Mouse (Mus musculus) CH12.LX (cell line): ENCODE measurements around the gene Chsy1. TPM values are rescaled to one million over a fixed set of nuclear protein-coding genes. Genes with fewer than 3 reads are reported as not detected.
"Not testable (repeated sequence)": the region's sequence is repeated elsewhere in the genome, so short reads cannot be mapped to it uniquely, and the experiment has no call there.

Experiments used
- DNase-seq: peaks from one replicate; pipeline ENCODE4 v3.0.0-alpha.2; 2013; ENCODE audit errors: extremely low read depth
- H3K27ac ChIP-seq: 2 replicates; pipeline ENCODE4 v1.5.1; 2012; ENCODE audit warnings: low read depth, mild to moderate bottlenecking, control low read depth, moderate library complexity; ENCODE audit not compliant: insufficient read depth
- H3K27me3 ChIP-seq: replicated peaks from 2 replicates; pipeline ENCODE3; 2012; ENCODE audit warnings: inconsistent platforms
- H3K36me3 ChIP-seq, 2 experiments: replicated peaks in 1 of 2; 2 replicates each; pipeline versions ENCODE3 to v1.6.1; 2012; ENCODE audit warnings: inconsistent platforms in 1 of 2, low read length in 1 of 2, mild to moderate bottlenecking in 1 of 2, mixed read lengths in 1 of 2, moderate library complexity in 1 of 2; ENCODE audit not compliant: control insufficient read depth in 1 of 2, insufficient read depth in 1 of 2
- H3K4me1 ChIP-seq, 2 experiments: 2 replicates each; pipeline ENCODE4 v1.6.1; 2012; ENCODE audit warnings: inconsistent platforms in 1 of 2, moderate library complexity in 1 of 2; ENCODE audit not compliant: insufficient read depth in 2 of 2, control insufficient read depth in 1 of 2
- H3K4me2 ChIP-seq: 2 replicates; pipeline ENCODE4 v1.6.1; 2012; ENCODE audit warnings: low read depth, mild to moderate bottlenecking, control low read depth; ENCODE audit not compliant: poor library complexity, insufficient read depth, severe bottlenecking
- H3K4me3 ChIP-seq, 3 experiments: fragments of 150-350 bp in 1 of 3; sonication (generic) in 1 of 3; replicated peaks in 1 of 3; 2 replicates each; pipeline versions ENCODE3 to v1.5.1; 2011 to 2012; ENCODE audit warnings: low read depth in 2 of 3, low read length in 2 of 3, mild to moderate bottlenecking in 2 of 3, moderate library complexity in 2 of 3, control low read depth in 1 of 3, improper control_type of control experiment in 1 of 3, inconsistent platforms in 1 of 3, mixed read lengths in 1 of 3; ENCODE audit not compliant: poor library complexity in 1 of 3
- H3K79me2 ChIP-seq: replicated peaks from 2 replicates; pipeline ENCODE4 v1.6.1; 2012; ENCODE audit warnings: mild to moderate bottlenecking, moderate library complexity; ENCODE audit not compliant: control insufficient read depth, poor library complexity, insufficient read depth, severe bottlenecking; ENCODE audit errors: extremely low read depth
- H3K9ac ChIP-seq: 2 replicates; pipeline ENCODE4 v1.6.1; 2012; ENCODE audit warnings: low read depth, mild to moderate bottlenecking, control low read depth, moderate library complexity; ENCODE audit not compliant: insufficient read depth
- H3K9me3 ChIP-seq: replicated peaks from 2 replicates; pipeline ENCODE3; 2012; ENCODE audit warnings: low read length, inconsistent platforms, mixed read lengths
- BHLHE40 ChIP-seq: IDR thresholded peaks from 2 replicates; pipeline ENCODE4 v1.6.1; 2011; ENCODE audit warnings: mild to moderate bottlenecking, low read depth, low read length, improper control_type of control experiment
- CHD2 ChIP-seq: IDR thresholded peaks from 2 replicates; pipeline ENCODE4 v1.6.1; 2011; ENCODE audit warnings: low read length, improper control_type of control experiment
- CTCF ChIP-seq, 2 experiments: IDR thresholded peaks in 1 of 2; conservative IDR thresholded peaks in 1 of 2; 2 replicates each; pipeline ENCODE4 v1.5.1; 2011 to 2012; ENCODE audit warnings: low read depth in 2 of 2, low read length in 2 of 2, improper control_type of control experiment in 1 of 2, inconsistent platforms in 1 of 2, mild to moderate bottlenecking in 1 of 2, moderate library complexity in 1 of 2
- E2F4 ChIP-seq: IDR thresholded peaks from 2 replicates; pipeline ENCODE4 v1.6.1; 2011; ENCODE audit warnings: low read depth, low read length, improper control_type of control experiment; ENCODE audit not compliant: insufficient replicate concordance
- ELF1 ChIP-seq: IDR thresholded peaks from 2 replicates; pipeline ENCODE4 v1.6.1; 2014; ENCODE audit warnings: low read depth, mild to moderate bottlenecking, inconsistent platforms, low read length, improper control_type of control experiment
- EP300 ChIP-seq: IDR thresholded peaks from 2 replicates; pipeline ENCODE4 v1.6.1; 2011; ENCODE audit warnings: low read length, improper control_type of control experiment
- ETS1 ChIP-seq: conservative IDR thresholded peaks from 2 replicates; pipeline ENCODE4 v1.6.1; 2012; ENCODE audit warnings: low read depth, mild to moderate bottlenecking, inconsistent platforms, low read length, improper control_type of control experiment, moderate library complexity
- HCFC1 ChIP-seq: IDR thresholded peaks from 2 replicates; pipeline ENCODE4 v1.6.1; 2012; ENCODE audit warnings: low read depth, mild to moderate bottlenecking, inconsistent platforms, low read length, improper control_type of control experiment
- IRF4 ChIP-seq: IDR thresholded peaks from 2 replicates; pipeline ENCODE4 v1.6.1; 2014; ENCODE audit warnings: low read depth, mild to moderate bottlenecking, inconsistent platforms, low read length, improper control_type of control experiment
- JUN ChIP-seq: IDR thresholded peaks from 2 replicates; pipeline ENCODE4 v1.6.1; 2011; ENCODE audit warnings: low read depth, mild to moderate bottlenecking, low read length, improper control_type of control experiment, moderate library complexity; ENCODE audit not compliant: insufficient read depth
- MAFK ChIP-seq: IDR thresholded peaks from 2 replicates; pipeline ENCODE4 v1.6.1; 2011; ENCODE audit warnings: low read length, improper control_type of control experiment; ENCODE audit not compliant: insufficient replicate concordance
- MAX ChIP-seq: IDR thresholded peaks from 2 replicates; pipeline ENCODE4 v1.6.1; 2011; ENCODE audit warnings: low read length, improper control_type of control experiment
- MAZ ChIP-seq: IDR thresholded peaks from 2 replicates; pipeline ENCODE4 v1.6.1; 2012; ENCODE audit warnings: low read depth, mild to moderate bottlenecking, inconsistent platforms, low read length, improper control_type of control experiment, moderate library complexity
- MEF2A ChIP-seq: IDR thresholded peaks from 2 replicates; pipeline ENCODE4 v1.6.1; 2014; ENCODE audit warnings: low read depth, mild to moderate bottlenecking, inconsistent platforms, low read length, improper control_type of control experiment, borderline replicate concordance
- SIN3A ChIP-seq: IDR thresholded peaks from 2 replicates; pipeline ENCODE4 v1.6.1; 2012; ENCODE audit warnings: low read length, improper control_type of control experiment, inconsistent platforms
- SMC3 ChIP-seq: IDR thresholded peaks from 2 replicates; pipeline ENCODE4 v1.6.1; 2011; ENCODE audit warnings: low read depth, low read length, improper control_type of control experiment
- TCF12 ChIP-seq: IDR thresholded peaks from 2 replicates; pipeline ENCODE4 v1.6.1; 2014; ENCODE audit warnings: low read depth, mild to moderate bottlenecking, inconsistent platforms, low read length, improper control_type of control experiment
- ZC3H11A ChIP-seq: IDR thresholded peaks from 2 replicates; pipeline ENCODE4 v1.6.1; 2012; ENCODE audit warnings: low read depth, mild to moderate bottlenecking, inconsistent platforms, low read length, improper control_type of control experiment
- ZMIZ1 ChIP-seq: IDR thresholded peaks from 2 replicates; pipeline ENCODE4 v1.6.1; 2012; ENCODE audit warnings: low read depth, mild to moderate bottlenecking, inconsistent platforms, low read length, improper control_type of control experiment
- ZNF384 ChIP-seq: IDR thresholded peaks from 2 replicates; pipeline ENCODE4 v1.6.1; 2012; ENCODE audit warnings: low read depth, low read length, improper control_type of control experiment, inconsistent platforms
- dilution Hi-C: fragments of 300-500 bp; cut with MboI; formaldehyde crosslinking; loops from 2 replicates; pipeline ENCODE4 v1.14.3; 2020; ENCODE audit warnings: low sequenced_read_pairs; ENCODE audit not compliant: extremely low pct_unique_long_range_greater_than_20kb, extremely low pct_ligation_motif_present
- in situ Hi-C: fragments of 300-500 bp; cut with MboI; formaldehyde crosslinking; loops from 3 replicates; pipeline ENCODE4 v1.14.3; 2019; ENCODE audit warnings: low sequenced_read_pairs, low pct_ligation_motif_present, low pct_unique_long_range_greater_than_20kb, mixed read lengths
- polyA plus RNA-seq: library from polyadenylated mRNA; unstranded; fragments of >175 nt; gene quantifications from 2 replicates; pipeline ENCODE4 v1.2.1, GENCODE M21; 2012; ENCODE audit warnings: low read depth; ENCODE audit not compliant: insufficient read length
- total RNA-seq, 2 experiments: library from RNA; depleted of rRNA; stranded (reverse); fragments of 300-350 nt in 1 of 2; fragments of >200 nt in 1 of 2; gene quantifications; 2 replicates each; pipeline ENCODE4 v1.2.3; 2012 to 2014

Gene Chsy1
- total and polyA plus RNA-seq, 3 experiments, result 2.3 to 5.5 (median 2.5) TPM

DNA sequence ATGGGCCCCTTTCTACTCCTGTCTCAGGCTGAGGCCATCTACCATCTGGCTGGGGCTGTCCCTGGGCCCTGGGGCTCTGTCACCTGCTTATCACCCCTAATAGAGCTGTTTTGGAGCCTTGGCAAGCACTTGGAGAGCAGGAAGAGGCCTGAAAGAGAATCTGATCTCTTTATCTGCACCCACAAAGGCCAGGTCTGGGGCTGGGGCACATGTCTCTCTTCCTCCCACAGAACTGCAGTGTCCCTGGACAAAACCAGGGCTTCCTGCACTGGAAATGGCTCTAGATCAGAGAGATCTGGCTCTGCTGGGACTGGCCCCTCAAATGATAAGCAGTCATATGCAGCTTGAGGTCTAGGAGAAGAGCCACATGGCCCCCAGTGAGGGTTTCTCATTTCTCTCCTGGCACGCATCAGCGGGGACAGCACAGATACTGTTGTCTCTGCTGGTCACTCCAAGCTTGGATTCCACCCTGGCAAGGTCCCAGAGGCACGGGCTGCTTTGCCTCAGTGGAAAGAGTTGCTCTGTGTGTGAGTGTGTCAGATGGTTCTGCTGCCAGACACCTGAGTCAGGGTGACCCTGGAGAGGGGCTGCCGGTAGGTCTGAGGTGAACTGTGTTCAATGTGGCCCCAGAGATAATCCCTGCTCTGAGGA is 78.4 kb downstream of the Chsy1 start:
- Histone ChIP-seq H3K9me3 (no peaks in the 10 kb centered on the region), H3K36me3 (no peaks in the 10 kb centered on the region), H3K27me3 (no peaks in the 10 kb centered on the region), H3K27ac (no peak overlapping the region), H3K4me2 (peak overlapping the region; percentile 22; the same call in 1 of the 2 replicates), H3K9ac (no peak overlapping the region), H3K79me2 (no peaks in the 10 kb centered on the region), H3K4me3 (no peak overlapping the region), H3K4me1 (peaks cover 17 to 53% of the 10 kb centered on the region in 2 experiments)
- dilution Hi-C loops, result no loop called here
- DNase-seq, result peak; percentile 73
- in situ Hi-C loops, result no loop called here
- peak; percentile 69 for TF ChIP-seq MAX
- no peak for TF ChIP-seq SIN3A
- TF ChIP-seq EP300, result 0 out of 2 replicates have a peak, but pooled peaks have one; percentile 3
- TF ChIP-seq BHLHE40, result peak; percentile 80
- TF ChIP-seq IRF4, result peak; percentile 46; the same call in 1 of the 2 replicates
- peak; percentile 41; the same call in 1 of the 2 replicates for TF ChIP-seq MEF2A
- TF ChIP-seq JUN, result no peak
- TF ChIP-seq TCF12, result peak; percentile 50; the same call in 1 of the 2 replicates
- TF ChIP-seq ETS1, result peak; percentile 71

- H3K9ac ChIP-seq, H3K79me2 ChIP-seq, H3K9me3 ChIP-seq, H3K4me2 ChIP-seq, H3K36me3 ChIP-seq, H3K4me3 ChIP-seq, H3K27me3 ChIP-seq, H3K27ac ChIP-seq, in situ Hi-C loops, dilution Hi-C loops, DNase-seq: not testable (repeated sequence)
- peaks cover 32 to 56% of the 10 kb centered on the region in 2 experiments for H3K4me1 ChIP-seq
- peak in 1 of 2 experiments; percentile 30; a peak in 2 of 4 replicates for TF ChIP-seq CTCF (conservative IDR thresholded peaks at IDR 0.05 in 1 of 2, IDR thresholded peaks at IDR 0.05 in 1 of 2; ENCODE audit: low read depth in 2 of 2, low read length in 2 of 2)
These were observed 81.1 kb downstream of the Chsy1 start for GRCm38 (mm10) chr7:66190385-66190784.

DNA sequence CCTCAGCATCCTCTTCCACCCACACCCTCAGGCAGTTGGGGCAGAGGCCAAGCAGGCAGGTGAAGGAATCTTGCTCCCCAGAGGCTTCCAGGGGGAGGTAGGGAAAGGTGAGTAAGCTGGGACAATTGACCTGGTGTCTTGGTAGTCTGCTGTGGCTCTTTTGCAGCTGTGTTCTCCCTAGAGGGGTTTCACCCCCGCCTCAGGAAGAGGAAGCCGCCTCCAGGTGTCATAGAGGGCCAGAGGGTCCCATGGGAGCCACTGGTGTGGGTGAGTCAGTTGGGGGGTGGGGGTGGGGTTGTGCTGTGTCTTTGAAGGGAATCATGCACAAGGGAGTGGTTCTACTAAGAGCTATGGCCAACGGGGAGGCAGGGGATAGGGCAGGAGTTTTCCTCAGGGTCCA is 85.2 kb downstream of the Chsy1 start:
- Histone ChIP-seq H3K4me2 (peak overlapping the region; percentile 2; the same call in 1 of the 2 replicates), H3K9ac (no peak overlapping the region), H3K27me3 (no peaks in the 10 kb centered on the region), H3K27ac (no peak overlapping the region), H3K79me2 (no peaks in the 10 kb centered on the region), H3K4me1 (peaks cover 27 to 59% of the 10 kb centered on the region in 2 experiments), H3K4me3 (peak overlapping the region in 1 of 3 experiments; percentile 3), H3K36me3 (no peaks in the 10 kb centered on the region), H3K9me3 (no peaks in the 10 kb centered on the region)
- peak; percentile 96 for DNase-seq
- in situ Hi-C loops (no loop called here), dilution Hi-C loops (no loop called here)
- TF ChIP-seq MAFK, result 0 out of 2 replicates have a peak, but pooled peaks have one; percentile 48
- peak; percentile 64 for TF ChIP-seq BHLHE40
- TF ChIP-seq CHD2, result peak; percentile 87
- no peak for TF ChIP-seq ZNF384
- peak; percentile 71 for TF ChIP-seq IRF4
- no peak for TF ChIP-seq ZMIZ1
- 0 out of 2 replicates have a peak, but pooled peaks have one; percentile 16 for TF ChIP-seq HCFC1
- TF ChIP-seq TCF12, result peak; percentile 98
- no peak for TF ChIP-seq SMC3
- 0 out of 2 replicates have a peak, but pooled peaks have one; percentile 37 for TF ChIP-seq SIN3A
- TF ChIP-seq ELF1, result 0 out of 2 replicates have a peak, but pooled peaks have one; percentile 20
- TF ChIP-seq E2F4, result no peak
- TF ChIP-seq ETS1, result peak; percentile 92
- no peak for TF ChIP-seq ZC3H11A
- peak; percentile 82; the same call in 1 of the 2 replicates for TF ChIP-seq MAZ
- peak; percentile 73; the same call in 1 of the 2 replicates for TF ChIP-seq MEF2A
- TF ChIP-seq EP300, result peak; percentile 82
